Mouse (Mus musculus): Measurements from ENCODE around the gene Gm49661. TPM values are rescaled to one million over a fixed set of nuclear protein-coding genes. Genes with fewer than 3 reads are reported as not detected.

Gene Gm49661
- polyA plus RNA-seq, 1 experiment from 2014 or later: not detected

GRCm38 (mm10) chr8:84917781-84918180, 51.5 kb downstream of the Gm49661 start:
- ATAC-seq (ENCODE audit: low FRiP score): no peak
- 28% methylated on average over 20 of the region's 20 CpGs for WGBS

More at GRCm38 (mm10) chr8:84917781-84918180, 51.5 kb downstream of the Gm49661 start:
- Histone ChIP-seq H3K27me3 (replicated peaks) (peaks cover 41% of the 10 kb centered on the region), H3K9me3 (replicated peaks) (no peaks in the 10 kb centered on the region), H3K4me2 (no peak overlapping the region), H3K27ac (replicated peaks) (no peak overlapping the region), H3K4me3 (replicated peaks) (no peak overlapping the region), H3K9ac (replicated peaks) (no peak overlapping the region), H3K36me3 (peaks cover 95% of the 10 kb centered on the region), H3K4me1 (peaks cover 5% of the 10 kb centered on the region; the same call in 1 of the 2 replicates)

Small RNAs within 50 kb of the gene (microRNA-seq; reads per million reads assigned to microRNA genes)
- gene Gm24197: not detected

Other genes starting within 250 kb of the Gm49661 start
- gene G430095P16Rik, start 246.4 kb downstream of the Gm49661 start, polyA plus RNA-seq (2015; fragmentation: Nextera tagmentation; extraction: Ambion mirVana): 1.4 and 1.8 TPM in 2 replicates
- gene Nfix, start 169.1 kb downstream of the Gm49661 start, polyA plus RNA-seq (2015; fragmentation: Nextera tagmentation; extraction: Ambion mirVana): 60.3 and 70.5 TPM in 2 replicates
- gene Dand5, start 146.6 kb downstream of the Gm49661 start, polyA plus RNA-seq (2015; fragmentation: Nextera tagmentation; extraction: Ambion mirVana): 15.7 and 17.2 TPM in 2 replicates
- gene Gadd45gip1, start 137.9 kb downstream of the Gm49661 start, polyA plus RNA-seq (2015; fragmentation: Nextera tagmentation; extraction: Ambion mirVana): 44.3 and 45.1 TPM in 2 replicates
- 71.3 and 98.0 TPM in 2 replicates for gene Rad23a, start 128.8 kb downstream of the Gm49661 start, polyA plus RNA-seq (2015; fragmentation: Nextera tagmentation; extraction: Ambion mirVana)
- gene Calr, start 122.5 kb downstream of the Gm49661 start, polyA plus RNA-seq (2015; fragmentation: Nextera tagmentation; extraction: Ambion mirVana): 730 and 802 TPM in 2 replicates
- gene Farsa, start 112.4 kb downstream of the Gm49661 start, polyA plus RNA-seq (2015; fragmentation: Nextera tagmentation; extraction: Ambion mirVana): 105 and 108 TPM in 2 replicates
- 26.4 and 49.7 TPM in 2 replicates for gene Syce2, start 97.3 kb downstream of the Gm49661 start, polyA plus RNA-seq (2015; fragmentation: Nextera tagmentation; extraction: Ambion mirVana)
- 39.8 and 41.3 TPM in 2 replicates for gene Gcdh, start 75.5 kb downstream of the Gm49661 start, polyA plus RNA-seq (2015; fragmentation: Nextera tagmentation; extraction: Ambion mirVana)
- gene Klf1, start 67.5 kb downstream of the Gm49661 start, polyA plus RNA-seq (2015; fragmentation: Nextera tagmentation; extraction: Ambion mirVana): 0.49 and 1.1 TPM in 2 replicates
- 5.2 and 7.3 TPM in 2 replicates for gene Dnase2a, start 60.9 kb downstream of the Gm49661 start, polyA plus RNA-seq (2015; fragmentation: Nextera tagmentation; extraction: Ambion mirVana)
- 60.7 and 74.7 TPM in 2 replicates for gene Mast1, start 32.1 kb downstream of the Gm49661 start, polyA plus RNA-seq (2015; fragmentation: Nextera tagmentation; extraction: Ambion mirVana)
- gene Rtbdn, start 22.4 kb downstream of the Gm49661 start, polyA plus RNA-seq (2015; fragmentation: Nextera tagmentation; extraction: Ambion mirVana): 3.0 and 3.8 TPM in 2 replicates
- 930 and 1,070 TPM in 2 replicates for gene Prdx2, start 154 bp upstream of the Gm49661 start, polyA plus RNA-seq (2015; fragmentation: Nextera tagmentation; extraction: Ambion mirVana)
- gene Rnaseh2a, start 334 bp upstream of the Gm49661 start, polyA plus RNA-seq (2015; fragmentation: Nextera tagmentation; extraction: Ambion mirVana): 55.0 and 81.5 TPM in 2 replicates
- 9.4 and 15.1 TPM in 2 replicates for gene Junb, start 9.3 kb upstream of the Gm49661 start, polyA plus RNA-seq (2015; fragmentation: Nextera tagmentation; extraction: Ambion mirVana)
- 33.9 and 37.2 TPM in 2 replicates for gene Hook2, start 21.2 kb upstream of the Gm49661 start, polyA plus RNA-seq (2015; fragmentation: Nextera tagmentation; extraction: Ambion mirVana)
- gene Best2, start 45.1 kb upstream of the Gm49661 start, polyA plus RNA-seq (2015; fragmentation: Nextera tagmentation; extraction: Ambion mirVana): not detected in 2 replicates
- gene Asna1, start 55.8 kb upstream of the Gm49661 start, polyA plus RNA-seq (2015; fragmentation: Nextera tagmentation; extraction: Ambion mirVana): 148 and 154 TPM in 2 replicates
- 116 and 124 TPM in 2 replicates for gene Trir, start 57.4 kb upstream of the Gm49661 start, polyA plus RNA-seq (2015; fragmentation: Nextera tagmentation; extraction: Ambion mirVana)
- 54.9 and 55.5 TPM in 2 replicates for gene Tnpo2, start 67.5 kb upstream of the Gm49661 start, polyA plus RNA-seq (2015; fragmentation: Nextera tagmentation; extraction: Ambion mirVana)
- gene Fbxw9, start 90.6 kb upstream of the Gm49661 start, polyA plus RNA-seq (2015; fragmentation: Nextera tagmentation; extraction: Ambion mirVana): 60.6 and 68.3 TPM in 2 replicates
- gene Gm5741, start 98.5 kb upstream of the Gm49661 start, polyA plus RNA-seq (2015; fragmentation: Nextera tagmentation; extraction: Ambion mirVana): 1.4 and 1.6 TPM in 2 replicates
- 102 and 117 TPM in 2 replicates for gene Dhps, start 102.3 kb upstream of the Gm49661 start, polyA plus RNA-seq (2015; fragmentation: Nextera tagmentation; extraction: Ambion mirVana)
- 111 and 121 TPM in 2 replicates for gene Wdr83os, start 111.3 kb upstream of the Gm49661 start, polyA plus RNA-seq (2015; fragmentation: Nextera tagmentation; extraction: Ambion mirVana)
- gene Wdr83, start 111.9 kb upstream of the Gm49661 start, polyA plus RNA-seq (2015; fragmentation: Nextera tagmentation; extraction: Ambion mirVana): 50.3 and 50.5 TPM in 2 replicates
- gene Man2b1, start 113.8 kb upstream of the Gm49661 start, polyA plus RNA-seq (2015; fragmentation: Nextera tagmentation; extraction: Ambion mirVana): 19.3 and 31.1 TPM in 2 replicates
- gene Zfp791, start 153.7 kb upstream of the Gm49661 start, polyA plus RNA-seq (2015; fragmentation: Nextera tagmentation; extraction: Ambion mirVana): 3.4 and 4.2 TPM in 2 replicates
- gene Cks1brt, start 182.5 kb upstream of the Gm49661 start, polyA plus RNA-seq (2015; fragmentation: Nextera tagmentation; extraction: Ambion mirVana): not detected in 2 replicates